8 mouse cellular contexts compared by ENCODE assay signal in the genomic region with DNA sequence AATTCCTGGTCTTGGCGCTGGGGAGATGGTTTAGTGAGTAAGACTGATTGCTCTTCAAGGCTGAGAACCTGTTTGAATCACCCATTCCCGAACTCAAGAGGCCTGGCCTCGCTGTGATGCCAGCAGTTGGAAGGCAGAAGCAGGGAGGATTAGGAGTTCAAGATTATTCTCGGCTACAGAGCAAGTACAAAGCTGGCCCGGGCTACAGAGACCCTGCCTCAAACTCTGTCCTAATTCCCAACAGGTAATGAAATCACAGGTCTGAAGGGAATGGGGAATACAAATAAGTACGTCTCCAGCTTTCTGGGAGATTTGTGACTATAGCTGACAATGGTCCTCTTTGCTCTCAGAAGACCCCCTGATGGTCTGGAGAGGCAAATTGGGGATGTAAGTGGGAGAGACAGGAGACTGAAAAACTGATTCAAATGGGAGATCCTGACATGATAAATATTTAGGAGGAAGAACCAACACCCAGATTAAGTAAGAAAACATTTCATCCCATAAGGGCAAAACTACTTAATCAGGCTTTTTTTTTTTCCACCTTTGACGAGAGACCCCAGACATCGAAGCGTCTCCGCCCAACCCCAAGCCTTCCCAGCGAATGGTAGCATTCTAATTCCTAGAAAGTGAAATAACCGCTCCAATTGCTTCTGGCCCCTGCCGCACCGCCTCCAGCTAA. TPM values are rescaled to one million over a fixed set of nuclear protein-coding genes. Genes with fewer than 3 reads are reported as not detected.
DNase-seq lines count a peak whose midpoint lies in the region; ATAC-seq and TF ChIP-seq lines count a peak whose summit lies in the region.

No protein-coding gene starts in this region.

- TF ChIP-seq RAD21 in CH12.LX (IDR thresholded peaks at IDR 0.05; ENCODE audit: low read depth, low read length) = no peak

- H3K4me2 ChIP-seq in CH12.LX (ENCODE audit: insufficient read depth, low read depth, poor library complexity, severe bottlenecking) = peak overlapping the region; percentile 87
- H3K4me2 ChIP-seq in intestine, embryonic 14.5 days (ENCODE audit: low read length) = peak overlapping the region; percentile 47
- peak overlapping the region; percentile 83 for H3K4me2 ChIP-seq in neural tube, embryonic 15.5 days

- intact Hi-C loops in heart, adult 2 months (cut with DNase I) = loop anchor here (2.0 to 10.0 kb wide), 5 partner anchors 31 to 355 kb away; a partner anchor contains a TSS

- WGBS in heart, adult 2 months = 14% methylated on average over 14 of the region's 14 CpGs
- WGBS in intestine, embryonic 14.5 days = 6% methylated on average over 14 of the region's 14 CpGs
- 4% methylated on average over 14 of the region's 14 CpGs for WGBS in neural tube, embryonic 15.5 days

- no peaks in the 10 kb centered on the region for H3K9me3 ChIP-seq in CH12.LX (replicated peaks; ENCODE audit: low read length)
- H3K9me3 ChIP-seq in intestine, embryonic 14.5 days (ENCODE audit: control insufficient read depth, low read length) = no peaks in the 10 kb centered on the region
- H3K9me3 ChIP-seq in neural tube, embryonic 15.5 days (replicated peaks) = no peaks in the 10 kb centered on the region

- peak overlapping the region; percentile 58 for H3K4me3 ChIP-seq in heart, adult 2 months
- peak overlapping the region; percentile 38 to 66 (median 53) for H3K4me3 ChIP-seq in CH12.LX (replicated peaks in 1 of 3; ENCODE audit: low read depth in 2 of 3, low read length in 2 of 3, poor library complexity in 1 of 3)
- H3K4me3 ChIP-seq in intestine, embryonic 14.5 days (ENCODE audit: low read depth, low read length) = peak overlapping the region; percentile 27
- peak overlapping the region; percentile 96 for H3K4me3 ChIP-seq in neural tube, embryonic 15.5 days (replicated peaks)

- peak overlapping the region; percentile 49 for H3K27ac ChIP-seq in heart, adult 2 months
- H3K27ac ChIP-seq in CH12.LX (ENCODE audit: insufficient read depth, low read depth) = no peak overlapping the region
- H3K27ac ChIP-seq in intestine, embryonic 14.5 days (ENCODE audit: low read depth) = peak overlapping the region; percentile 14; the same call in 1 of the 2 replicates
- peak overlapping the region; percentile 100 for H3K27ac ChIP-seq in neural tube, embryonic 15.5 days (replicated peaks)

- H3K9ac ChIP-seq in heart, adult 2 months (ENCODE audit: low read depth, low read length) = no peak overlapping the region
- H3K9ac ChIP-seq in CH12.LX (ENCODE audit: insufficient read depth, low read depth) = peak overlapping the region; percentile 66
- H3K9ac ChIP-seq in intestine, embryonic 14.5 days (ENCODE audit: low read length) = peak overlapping the region; percentile 29
- H3K9ac ChIP-seq in neural tube, embryonic 15.5 days (replicated peaks) = peak overlapping the region; percentile 46

- TF ChIP-seq EP300 in heart, adult 2 months (IDR thresholded peaks at IDR 0.05; ENCODE audit: insufficient read depth, low read depth, low read length) = no peak
- TF ChIP-seq EP300 in CH12.LX (IDR thresholded peaks at IDR 0.05; ENCODE audit: low read length) = no peak

- no peak for DNase-seq in heart, adult 2 months
- no peak for DNase-seq in heart, adult 8-10 months (ENCODE audit: low spot score)
- DNase-seq in CH12.LX (ENCODE audit: extremely low read depth) = no peak
- DNase-seq in cerebellum, adult 9-10 months = peak; percentile 54
- peak; percentile 51 for DNase-seq in intestine, embryonic 14.5 days (ENCODE audit: low spot score)
- no peak for DNase-seq in embryo, embryonic 10 days (ENCODE audit: low spot score)
- DNase-seq in kidney, postnatal 4 days = no peak

- H3K4me1 ChIP-seq in heart, adult 2 months (ENCODE audit: control insufficient read depth, insufficient read depth, low read length) = peaks cover 8% of the 10 kb centered on the region
- H3K4me1 ChIP-seq in CH12.LX (ENCODE audit: control insufficient read depth in 1 of 2, insufficient read depth in 2 of 2) = peaks cover 5 to 31% of the 10 kb centered on the region in 2 experiments; a peak in 3 of 4 replicates
- peaks cover 26% of the 10 kb centered on the region for H3K4me1 ChIP-seq in intestine, embryonic 14.5 days (replicated peaks; ENCODE audit: control insufficient read depth, insufficient read depth, low read length)
- peaks cover 32% of the 10 kb centered on the region for H3K4me1 ChIP-seq in neural tube, embryonic 15.5 days

- no peaks in the 10 kb centered on the region for H3K27me3 ChIP-seq in heart, adult 2 months (ENCODE audit: control insufficient read depth, insufficient read depth, low read length)
- H3K27me3 ChIP-seq in CH12.LX (replicated peaks) = no peaks in the 10 kb centered on the region
- H3K27me3 ChIP-seq in intestine, embryonic 14.5 days (replicated peaks; ENCODE audit: control insufficient read depth, insufficient read depth, low read length) = no peaks in the 10 kb centered on the region
- no peaks in the 10 kb centered on the region for H3K27me3 ChIP-seq in neural tube, embryonic 15.5 days (replicated peaks)

- peaks cover 6% of the 10 kb centered on the region; the same call in 1 of the 2 replicates for H3K79me2 ChIP-seq in heart, adult 2 months (replicated peaks; ENCODE audit: control insufficient read depth, insufficient read depth, low read length)
- peaks cover 37% of the 10 kb centered on the region for H3K79me2 ChIP-seq in CH12.LX (replicated peaks; ENCODE audit: control insufficient read depth, extremely low read depth, insufficient read depth, poor library complexity, severe bottlenecking)

- in situ Hi-C loops in CH12.LX (cut with MboI; ENCODE audit: low pct_ligation_motif_present, low pct_unique_long_range_greater_than_20kb, low sequenced_read_pairs) = loop anchor here (5.0 kb wide), 1 partner anchor 62 kb away; no protein-coding TSS in a partner anchor

- TF ChIP-seq CTCF in heart, adult 2 months (IDR thresholded peaks at IDR 0.05) = no peak
- TF ChIP-seq CTCF in CH12.LX (conservative IDR thresholded peaks at IDR 0.05 in 1 of 2, IDR thresholded peaks at IDR 0.05 in 1 of 2; ENCODE audit: low read depth in 2 of 2, low read length in 2 of 2) = no peak

- dilution Hi-C loops in CH12.LX (cut with MboI; ENCODE audit: extremely low pct_ligation_motif_present, extremely low pct_unique_long_range_greater_than_20kb, low sequenced_read_pairs) = no loop called here

- TF ChIP-seq POLR2A in heart, adult 2 months (IDR thresholded peaks at IDR 0.05; ENCODE audit: insufficient read depth, low read depth, low read length) = no peak
- TF ChIP-seq POLR2A in CH12.LX (IDR thresholded peaks at IDR 0.05; ENCODE audit: low read depth, low read length) = peak; percentile 71

- ATAC-seq in intestine, embryonic 14.5 days (replicated peaks; ENCODE audit: low FRiP score, low TSS enrichment, low read depth) = no peak
- no peak for ATAC-seq in neural tube, embryonic 15.5 days (ENCODE audit: low FRiP score)

- H3K36me3 ChIP-seq in heart, adult 2 months (ENCODE audit: control insufficient read depth, insufficient read depth, low read length) = peaks cover 23% of the 10 kb centered on the region
- peaks cover 0 to 18% of the 10 kb centered on the region in 2 experiments for H3K36me3 ChIP-seq in CH12.LX (replicated peaks in 1 of 2; ENCODE audit: control insufficient read depth in 1 of 2, insufficient read depth in 1 of 2, low read length in 1 of 2)
- H3K36me3 ChIP-seq in intestine, embryonic 14.5 days (ENCODE audit: control insufficient read depth, insufficient read depth, low read length) = no peaks in the 10 kb centered on the region
- H3K36me3 ChIP-seq in neural tube, embryonic 15.5 days = no peaks in the 10 kb centered on the region

TF ChIP-seq in CH12.LX, 34 proteins besides CTCF, POLR2A, EP300 and RAD21:
- TF ChIP-seq MEF2A (IDR thresholded peaks at IDR 0.05; ENCODE audit: borderline replicate concordance, low read depth, low read length) (no peak), TBP (conservative IDR thresholded peaks at IDR 0.05; ENCODE audit: low read depth, low read length) (peak; percentile 70; the same call in 1 of the 2 replicates), ZMIZ1 (IDR thresholded peaks at IDR 0.05; ENCODE audit: low read depth, low read length) (0 out of 2 replicates have a peak, but pooled peaks have one; percentile 47), NELFE (IDR thresholded peaks at IDR 0.05; ENCODE audit: low read depth, low read length) (0 out of 2 replicates have a peak, but pooled peaks have one; percentile 30)

RNA-seq across cellular contexts. Expression of a gene that starts 0.8 kb away (rescaled TPM):
- 10 to 100 TPM; 83.4 to 92.7 TPM for total RNA-seq in heart, adult 2 months (2021)
- polyA plus RNA-seq in heart, adult 2 months (2012; rRNA removed) = 89.8 and 112 TPM in 2 replicates
- total RNA-seq in heart, adult 8-10 months (2022) = 10 to 100 TPM; 81.3 to 93.0 (median 90.0) TPM
- 214 and 228 TPM in 2 replicates for total RNA-seq in CH12.LX (2012; rRNA removed)
- total RNA-seq in CH12.LX (2014; rRNA removed) = 334 and 341 TPM in 2 replicates
- 277 and 285 TPM in 2 replicates for polyA plus RNA-seq in CH12.LX (2012; ENCODE audit: insufficient read length, low read depth)
- polyA plus RNA-seq in intestine, embryonic 14.5 days (2014; fragmentation: Nextera tagmentation; extraction: Ambion mirVana) = 66.4 and 73.2 TPM in 2 replicates
- polyA plus RNA-seq in neural tube, embryonic 15.5 days (2015; fragmentation: Nextera tagmentation; extraction: Ambion mirVana) = 26.2 and 28.2 TPM in 2 replicates

RNA-seq across cellular contexts. Expression of a gene that starts 1.1 kb away (rescaled TPM):
- not detected for total RNA-seq in heart, adult 2 months (2021)
- not detected in 2 replicates for polyA plus RNA-seq in heart, adult 2 months (2012; rRNA removed)
- total RNA-seq in heart, adult 8-10 months (2022) = not detected
- 10.9 and 11.8 TPM in 2 replicates for total RNA-seq in CH12.LX (2012; rRNA removed)
- 23.8 and 25.4 TPM in 2 replicates for total RNA-seq in CH12.LX (2014; rRNA removed)
- 7.2 and 7.8 TPM in 2 replicates for polyA plus RNA-seq in CH12.LX (2012; ENCODE audit: insufficient read length, low read depth)
- 0.93 and 1.5 TPM in 2 replicates for polyA plus RNA-seq in intestine, embryonic 14.5 days (2014; fragmentation: Nextera tagmentation; extraction: Ambion mirVana)
- polyA plus RNA-seq in neural tube, embryonic 15.5 days (2015; fragmentation: Nextera tagmentation; extraction: Ambion mirVana) = 0.33 and 0.93 TPM in 2 replicates

RNA-seq across cellular contexts. Expression of a gene that starts 20.3 kb away (rescaled TPM):
- total RNA-seq in heart, adult 2 months (2021) = not detected
- not detected in 2 replicates for polyA plus RNA-seq in heart, adult 2 months (2012; rRNA removed)
- total RNA-seq in heart, adult 8-10 months (2022) = not detected
- total RNA-seq in CH12.LX (2012; rRNA removed) (not detected in 2 replicates), CH12.LX (2014; rRNA removed) (not detected in 2 replicates)
- polyA plus RNA-seq in CH12.LX (2012; ENCODE audit: insufficient read length, low read depth) = 0.41 TPM in 1 of 2 replicates, not detected in the other
- polyA plus RNA-seq in intestine, embryonic 14.5 days (2014; fragmentation: Nextera tagmentation; extraction: Ambion mirVana) = not detected in 2 replicates
- polyA plus RNA-seq in neural tube, embryonic 15.5 days (2015; fragmentation: Nextera tagmentation; extraction: Ambion mirVana) = not detected in 2 replicates

Comparison
In these comparisons a context has a peak if more than half of its experiments do, and no peak if none do; other contexts are left out.
1. DNase-seq: peak in cerebellum, adult 9-10 months (single experiment) and intestine, embryonic 14.5 days (single experiment); none in heart, adult 2 months (0 of 2), heart, adult 8-10 months (single experiment), CH12.LX (single experiment), embryo, embryonic 10 days (single experiment) and kidney, postnatal 4 days (0 of 2).
2. H3K4me3 ChIP-seq: peak in every context shown above with its lines; median percentile 96 in neural tube, embryonic 15.5 days; 58 in heart, adult 2 months; 53 in CH12.LX; 27 in intestine, embryonic 14.5 days.
3. Peak in every context shown above with its lines, with median percentiles within 50 percentile points of each other: H3K4me2 ChIP-seq.